In genomic region chr7:141435129-141435855, GRCm38 (mm10) we compare ENCODE assay signal across 8 mouse cellular contexts. TPM values are rescaled to one million over a fixed set of nuclear protein-coding genes. Genes with fewer than 3 reads are reported as not detected.
A peak's percentile ranks its signal among the peaks of the same experiment; 100 is the strongest.
DNase-seq lines count a peak whose midpoint lies in the region; ATAC-seq and TF ChIP-seq lines count a peak whose summit lies in the region.

No protein-coding gene starts in this region.

- H3K27ac ChIP-seq in forebrain, embryonic 16.5 days (ENCODE audit: low read length): peak overlapping the region; percentile 79
- H3K27ac ChIP-seq in hindbrain, postnatal 0 days: peak overlapping the region; percentile 79
- H3K27ac ChIP-seq in liver, embryonic 12.5 days: peak overlapping the region; percentile 71

- peak overlapping the region; percentile 71 for H3K9ac ChIP-seq in forebrain, embryonic 16.5 days (replicated peaks; ENCODE audit: low read depth, low read length)
- H3K9ac ChIP-seq in hindbrain, postnatal 0 days (replicated peaks; ENCODE audit: low read length): peak overlapping the region; percentile 56
- H3K9ac ChIP-seq in liver, embryonic 12.5 days: peak overlapping the region; percentile 64

- peak; percentile 70 for TF ChIP-seq POLR2A in myocyte (IDR thresholded peaks at IDR 0.05; ENCODE audit: insufficient read length, low read depth)

- no peak overlapping the region for H3ac ChIP-seq in myocyte (ENCODE audit: control insufficient read depth, insufficient read length)

- peak overlapping the region; percentile 86 for H3K4me2 ChIP-seq in forebrain, embryonic 16.5 days (ENCODE audit: low read length)
- peak overlapping the region; percentile 90 for H3K4me2 ChIP-seq in hindbrain, postnatal 0 days (ENCODE audit: low read depth, low read length)
- peak overlapping the region; percentile 96 for H3K4me2 ChIP-seq in liver, embryonic 12.5 days
- H3K4me2 ChIP-seq in myocyte (ENCODE audit: low read depth): peak overlapping the region; percentile 88

- H3K9me3 ChIP-seq in forebrain, embryonic 16.5 days (ENCODE audit: control insufficient read depth, low read length): no peaks in the 10 kb centered on the region
- H3K9me3 ChIP-seq in hindbrain, postnatal 0 days (ENCODE audit: low read length): no peaks in the 10 kb centered on the region
- no peaks in the 10 kb centered on the region for H3K9me3 ChIP-seq in liver, embryonic 12.5 days (replicated peaks)

- peaks cover 42% of the 10 kb centered on the region for H3K4me1 ChIP-seq in forebrain, embryonic 16.5 days (replicated peaks; ENCODE audit: control insufficient read depth, insufficient read depth, low read length)
- peaks cover 27% of the 10 kb centered on the region for H3K4me1 ChIP-seq in hindbrain, postnatal 0 days (ENCODE audit: insufficient read depth, low read length)
- peaks cover 58% of the 10 kb centered on the region for H3K4me1 ChIP-seq in liver, embryonic 12.5 days

- peaks cover 9% of the 10 kb centered on the region for H3K36me3 ChIP-seq in forebrain, embryonic 16.5 days (ENCODE audit: control insufficient read depth, insufficient read depth)
- peaks cover 16% of the 10 kb centered on the region; the same call in 1 of the 2 replicates for H3K36me3 ChIP-seq in hindbrain, postnatal 0 days (ENCODE audit: insufficient read depth, low read length)
- peaks cover 64% of the 10 kb centered on the region for H3K36me3 ChIP-seq in liver, embryonic 12.5 days
- no peaks in the 10 kb centered on the region for H3K36me3 ChIP-seq in myocyte (ENCODE audit: control insufficient read depth, insufficient read depth)

- H3K27me3 ChIP-seq in forebrain, embryonic 16.5 days (replicated peaks; ENCODE audit: control insufficient read depth, insufficient read depth, low read length): no peaks in the 10 kb centered on the region
- no peaks in the 10 kb centered on the region for H3K27me3 ChIP-seq in hindbrain, postnatal 0 days (ENCODE audit: insufficient read depth, low read length)
- H3K27me3 ChIP-seq in liver, embryonic 12.5 days (replicated peaks): no peaks in the 10 kb centered on the region
- no peaks in the 10 kb centered on the region for H3K27me3 ChIP-seq in myocyte (ENCODE audit: control insufficient read depth, insufficient read depth, insufficient read length)

- peak; percentile 63 to 70 for DNase-seq in left cerebral cortex, adult 18-20 months (ENCODE audit: low spot score in 2 of 2)
- DNase-seq in left cerebral cortex, adult 11 months (ENCODE audit: low spot score): no peak
- DNase-seq in cerebellum, adult 18-20 months: peak; percentile 79 to 82
- peak; percentile 64 for DNase-seq in hindbrain, postnatal 0 days (ENCODE audit: low spot score)
- peak; percentile 67 for DNase-seq in thymus, postnatal 0 days (ENCODE audit: low spot score)

- TF ChIP-seq CTCF in hindbrain, postnatal 0 days (IDR thresholded peaks at IDR 0.05; ENCODE audit: low read depth): no peak

- H3K79me2 ChIP-seq in myocyte (ENCODE audit: control insufficient read depth, insufficient read depth): peaks cover 12% of the 10 kb centered on the region

- ATAC-seq in forebrain, embryonic 16.5 days: peak; percentile 18
- peak; percentile 10; the same call in 1 of the 2 replicates for ATAC-seq in hindbrain, postnatal 0 days
- peak; percentile 74 for ATAC-seq in liver, embryonic 12.5 days

- 3% methylated on average over 17 of the region's 17 CpGs for WGBS in forebrain, embryonic 16.5 days
- WGBS in hindbrain, postnatal 0 days: 3% methylated on average over 17 of the region's 17 CpGs
- 5% methylated on average over 17 of the region's 17 CpGs for WGBS in liver, embryonic 12.5 days (ENCODE audit: insufficient replicate concordance)

- H3K4me3 ChIP-seq in forebrain, embryonic 16.5 days (replicated peaks; ENCODE audit: low read length): peak overlapping the region; percentile 65
- H3K4me3 ChIP-seq in hindbrain, postnatal 0 days (ENCODE audit: low read length): peak overlapping the region; percentile 48
- H3K4me3 ChIP-seq in liver, embryonic 12.5 days: peak overlapping the region; percentile 56
- peak overlapping the region; percentile 60 for H3K4me3 ChIP-seq in myocyte

TF ChIP-seq in myocyte, 11 proteins besides CTCF, POLR2A, EP300 and RAD21:
- TF ChIP-seq POLR2AphosphoS2 (IDR thresholded peaks at IDR 0.05; ENCODE audit: insufficient read length, low read depth): peak; percentile 34
- TF ChIP-seq MYOD1 (IDR thresholded peaks at IDR 0.05; ENCODE audit: control insufficient read depth in 1 of 3, insufficient read length in 2 of 3, low read depth in 2 of 3): peak in 1 of 3 experiments; percentile 7
- no peak for TF ChIP-seq SRF (IDR thresholded peaks at IDR 0.05; ENCODE audit: control insufficient read depth, insufficient read length, low read depth)

RNA-seq across cellular contexts. Expression of gene Slc25a22, which starts 2.4 kb away (rescaled TPM):
- 100 to 1,000 TPM; 251 to 254 TPM for total RNA-seq in left cerebral cortex, adult 18-20 months (2021)
- 88.4 and 111 TPM in 2 replicates for polyA plus RNA-seq in forebrain, embryonic 16.5 days (2015; fragmentation: Nextera tagmentation; extraction: Ambion mirVana)
- total RNA-seq in hindbrain, postnatal 0 days (2014; rRNA removed): 126 and 138 TPM in 2 replicates
- 79.9 and 87.3 TPM in 2 replicates for polyA plus RNA-seq in hindbrain, postnatal 0 days (2015; fragmentation: Nextera tagmentation; extraction: Ambion mirVana)
- polyA plus RNA-seq in liver, embryonic 12.5 days (2016; fragmentation: Nextera tagmentation; extraction: Ambion mirVana): 26.0 and 27.1 TPM in 2 replicates
- polyA plus RNA-seq in myocyte (2012; fragmentation: generic; extraction: Trizol): 8.8 TPM
- 19.0 and 19.1 TPM in 2 replicates for polyA plus RNA-seq in thymus, postnatal 0 days (2015; fragmentation: Nextera tagmentation; extraction: Ambion mirVana)

RNA-seq across cellular contexts. Expression of gene Cend1, which starts 6.0 kb away (rescaled TPM):
- 100 to 1,000 TPM; 274 to 309 TPM for total RNA-seq in left cerebral cortex, adult 18-20 months (2021)
- polyA plus RNA-seq in forebrain, embryonic 16.5 days (2015; fragmentation: Nextera tagmentation; extraction: Ambion mirVana): 52.4 and 70.3 TPM in 2 replicates
- total RNA-seq in hindbrain, postnatal 0 days (2014; rRNA removed): 208 and 246 TPM in 2 replicates
- 219 and 255 TPM in 2 replicates for polyA plus RNA-seq in hindbrain, postnatal 0 days (2015; fragmentation: Nextera tagmentation; extraction: Ambion mirVana)
- 0.10 and 0.16 TPM in 2 replicates for polyA plus RNA-seq in liver, embryonic 12.5 days (2016; fragmentation: Nextera tagmentation; extraction: Ambion mirVana)
- polyA plus RNA-seq in myocyte (2012; fragmentation: generic; extraction: Trizol): 0.25 TPM
- polyA plus RNA-seq in thymus, postnatal 0 days (2015; fragmentation: Nextera tagmentation; extraction: Ambion mirVana): 0.24 and 0.26 TPM in 2 replicates

RNA-seq across cellular contexts. Expression of gene Pidd1, which starts 8.5 kb away (rescaled TPM):
- total RNA-seq in left cerebral cortex, adult 18-20 months (2021): 1 to 10 TPM; 1.1 to 1.4 TPM
- polyA plus RNA-seq in forebrain, embryonic 16.5 days (2015; fragmentation: Nextera tagmentation; extraction: Ambion mirVana): 7.9 and 9.9 TPM in 2 replicates
- total RNA-seq in hindbrain, postnatal 0 days (2014; rRNA removed): 3.6 and 4.6 TPM in 2 replicates
- polyA plus RNA-seq in hindbrain, postnatal 0 days (2015; fragmentation: Nextera tagmentation; extraction: Ambion mirVana): 2.4 and 2.5 TPM in 2 replicates
- polyA plus RNA-seq in liver, embryonic 12.5 days (2016; fragmentation: Nextera tagmentation; extraction: Ambion mirVana): 17.3 and 17.7 TPM in 2 replicates
- 1.9 TPM for polyA plus RNA-seq in myocyte (2012; fragmentation: generic; extraction: Trizol)
- polyA plus RNA-seq in thymus, postnatal 0 days (2015; fragmentation: Nextera tagmentation; extraction: Ambion mirVana): 13.2 and 14.2 TPM in 2 replicates

RNA-seq across cellular contexts. Expression of gene Rplp2, which starts 11.9 kb away (rescaled TPM):
- total RNA-seq in left cerebral cortex, adult 18-20 months (2021): 100 to 1,000 TPM; 555 to 600 TPM
- polyA plus RNA-seq in forebrain, embryonic 16.5 days (2015; fragmentation: Nextera tagmentation; extraction: Ambion mirVana): 684 and 749 TPM in 2 replicates
- total RNA-seq in hindbrain, postnatal 0 days (2014; rRNA removed): 179 and 249 TPM in 2 replicates
- 839 and 863 TPM in 2 replicates for polyA plus RNA-seq in hindbrain, postnatal 0 days (2015; fragmentation: Nextera tagmentation; extraction: Ambion mirVana)
- 1,288 and 1,344 TPM in 2 replicates for polyA plus RNA-seq in liver, embryonic 12.5 days (2016; fragmentation: Nextera tagmentation; extraction: Ambion mirVana)
- polyA plus RNA-seq in myocyte (2012; fragmentation: generic; extraction: Trizol): 5,265 TPM
- polyA plus RNA-seq in thymus, postnatal 0 days (2015; fragmentation: Nextera tagmentation; extraction: Ambion mirVana): 2,028 and 2,062 TPM in 2 replicates

RNA-seq across cellular contexts. Expression of gene Pnpla2, which starts 19.7 kb away (rescaled TPM):
- 10 to 100 TPM; 23.6 to 24.8 TPM for total RNA-seq in left cerebral cortex, adult 18-20 months (2021)
- polyA plus RNA-seq in forebrain, embryonic 16.5 days (2015; fragmentation: Nextera tagmentation; extraction: Ambion mirVana): 20.5 and 23.2 TPM in 2 replicates
- 8.5 and 10.0 TPM in 2 replicates for total RNA-seq in hindbrain, postnatal 0 days (2014; rRNA removed)
- 20.0 and 22.4 TPM in 2 replicates for polyA plus RNA-seq in hindbrain, postnatal 0 days (2015; fragmentation: Nextera tagmentation; extraction: Ambion mirVana)
- 16.6 and 17.8 TPM in 2 replicates for polyA plus RNA-seq in liver, embryonic 12.5 days (2016; fragmentation: Nextera tagmentation; extraction: Ambion mirVana)
- 50.5 TPM for polyA plus RNA-seq in myocyte (2012; fragmentation: generic; extraction: Trizol)
- 49.2 and 50.5 TPM in 2 replicates for polyA plus RNA-seq in thymus, postnatal 0 days (2015; fragmentation: Nextera tagmentation; extraction: Ambion mirVana)

Comparison
In these comparisons a context has a peak if more than half of its experiments do, and no peak if none do; other contexts are left out.
1. ATAC-seq: peak in every context shown above with its lines; median percentile 74 in liver, embryonic 12.5 days; 18 in forebrain, embryonic 16.5 days; 10 in hindbrain, postnatal 0 days.
2. RNA of gene Cend1, which starts 6.0 kb away (polyA plus RNA-seq): 219 to 255 TPM in hindbrain, postnatal 0 days and 52.4 to 70.3 TPM in forebrain, embryonic 16.5 days; 0.24 to 0.26 TPM in thymus, postnatal 0 days, 0.25 TPM in myocyte (single experiment) and 0.10 to 0.16 TPM in liver, embryonic 12.5 days; every median in the first group is over 10 times any median in the second.
3. Peak in every context shown above with its lines, with median percentiles within 50 percentile points of each other: H3K27ac ChIP-seq, H3K4me2 ChIP-seq, H3K4me3 ChIP-seq and H3K9ac ChIP-seq.